Mouse (Mus musculus): ENCODE measurements around the gene Gper1. TPM values are rescaled to one million over a fixed set of nuclear protein-coding genes. Genes with fewer than 3 reads are reported as not detected.

Gene Gper1
- polyA plus RNA-seq, 1 experiment from 2014 or later: 7.5 TPM

DNA sequence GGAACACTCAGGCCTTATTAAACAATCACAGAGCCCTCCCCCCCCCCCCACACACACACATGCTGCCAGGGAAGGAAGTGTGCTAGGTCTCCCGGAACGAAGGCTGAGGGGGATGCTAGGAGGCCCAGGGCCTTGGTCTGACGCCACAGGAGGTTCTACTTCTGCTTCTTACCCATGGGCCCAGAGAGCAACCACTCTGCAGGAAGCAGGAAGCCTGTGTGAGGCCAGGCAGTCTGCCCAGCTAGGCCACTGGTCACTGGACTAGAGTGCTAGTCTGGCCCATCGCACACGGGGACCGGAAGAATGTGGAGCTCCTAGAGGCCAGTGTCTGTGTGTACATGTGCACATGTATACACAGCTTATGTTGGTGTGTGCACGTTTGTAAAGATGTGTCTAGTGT, 14.4 kb upstream of the Gper1 start:
- no peaks in the 10 kb centered on the region; the same call in 1 of the 2 replicates for H3K4me1 ChIP-seq (replicated peaks; ENCODE audit: control insufficient read depth, insufficient read depth, low read length)
- WGBS: 87% methylated on average over 7 of the region's 7 CpGs

GRCm38 (mm10) chr5:139409412-139409811, 13.5 kb upstream of the Gper1 start:
- H3K9ac ChIP-seq: no peak overlapping the region
- no peaks in the 10 kb centered on the region for H3K36me3 ChIP-seq (replicated peaks; ENCODE audit: control insufficient read depth, insufficient read depth)
- no peak overlapping the region for H3K4me2 ChIP-seq (replicated peaks)
- H3K27me3 ChIP-seq (ENCODE audit: control insufficient read depth, insufficient read depth, low read length): no peaks in the 10 kb centered on the region
- WGBS: 93% methylated on average over 12 of the region's 12 CpGs
- no peak overlapping the region for H3K4me3 ChIP-seq (replicated peaks; ENCODE audit: low read length)
- H3K4me1 ChIP-seq (replicated peaks; ENCODE audit: control insufficient read depth, insufficient read depth, low read length): no peaks in the 10 kb centered on the region; the same call in 1 of the 2 replicates
- DNase-seq (ENCODE audit: low spot score): no peak
- no peaks in the 10 kb centered on the region for H3K9me3 ChIP-seq (ENCODE audit: control insufficient read depth, low read length)
- no peak for ATAC-seq (ENCODE audit: low FRiP score)
- H3K27ac ChIP-seq: no peak overlapping the region

More for the DNA sequence above, 14.4 kb upstream of the Gper1 start:
- DNase-seq (ENCODE audit: low spot score): no peak
- Histone ChIP-seq H3K4me3 (replicated peaks; ENCODE audit: low read length) (no peak overlapping the region), H3K4me2 (replicated peaks) (no peak overlapping the region), H3K9me3 (ENCODE audit: control insufficient read depth, low read length) (no peaks in the 10 kb centered on the region), H3K36me3 (replicated peaks; ENCODE audit: control insufficient read depth, insufficient read depth) (no peaks in the 10 kb centered on the region), H3K27ac (no peak overlapping the region), H3K9ac (no peak overlapping the region), H3K27me3 (ENCODE audit: control insufficient read depth, insufficient read depth, low read length) (no peaks in the 10 kb centered on the region)
- no peak for ATAC-seq (ENCODE audit: low FRiP score)

DNA sequence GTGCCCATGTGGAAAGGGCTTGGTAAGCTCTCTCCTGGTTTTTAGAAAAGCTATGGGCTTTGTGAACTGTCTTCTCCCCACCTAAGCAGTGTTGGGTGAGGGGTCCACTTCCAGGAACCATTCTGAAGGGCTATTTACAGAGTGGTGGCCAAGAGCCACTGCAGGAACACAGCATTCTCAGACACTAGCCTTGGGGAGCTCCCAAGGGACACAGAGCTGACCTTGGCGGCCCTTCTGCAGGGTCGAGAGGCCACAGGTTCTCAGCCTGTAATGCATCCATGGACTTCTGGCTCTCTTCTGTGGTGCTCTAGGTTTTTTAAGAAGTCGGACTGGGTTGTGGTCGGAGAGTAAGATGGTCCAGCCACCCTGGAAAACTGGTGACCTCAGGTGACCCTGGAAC, 12.9 kb upstream of the Gper1 start:
- ATAC-seq (ENCODE audit: low FRiP score): no peak
- 92% methylated on average over 4 of the region's 4 CpGs for whole genome bisulfite sequencing
- Histone ChIP-seq H3K4me3 (replicated peaks; ENCODE audit: low read length) (no peak overlapping the region), H3K36me3 (replicated peaks; ENCODE audit: control insufficient read depth, insufficient read depth) (no peaks in the 10 kb centered on the region), H3K27me3 (ENCODE audit: control insufficient read depth, insufficient read depth, low read length) (no peaks in the 10 kb centered on the region), H3K4me1 (replicated peaks; ENCODE audit: control insufficient read depth, insufficient read depth, low read length) (no peaks in the 10 kb centered on the region; the same call in 1 of the 2 replicates), H3K9me3 (ENCODE audit: control insufficient read depth, low read length) (no peaks in the 10 kb centered on the region), H3K9ac (no peak overlapping the region), H3K4me2 (replicated peaks) (no peak overlapping the region), H3K27ac (no peak overlapping the region)
- no peak for DNase-seq (ENCODE audit: low spot score)

DNA sequence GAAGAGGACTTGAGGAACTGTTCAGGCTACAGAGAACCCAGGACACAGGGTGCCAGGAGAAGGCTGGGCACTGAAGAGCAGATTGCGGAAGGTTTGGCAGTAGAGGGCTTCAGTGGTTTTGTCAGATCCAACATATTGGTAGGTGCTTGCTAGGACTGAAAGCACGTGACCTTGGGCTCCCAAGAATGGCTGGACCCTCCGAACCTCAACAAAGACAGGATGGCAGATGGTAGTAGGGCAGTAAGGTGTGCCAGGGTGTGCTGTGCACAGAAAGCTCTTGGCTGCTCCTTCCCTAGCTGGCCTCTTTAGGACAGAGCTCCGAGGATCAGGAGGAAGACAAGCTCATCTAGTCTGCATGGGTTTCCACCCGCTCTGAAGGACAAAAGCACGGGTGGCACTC, 11.8 kb upstream of the Gper1 start:
- H3K27me3 ChIP-seq (ENCODE audit: control insufficient read depth, insufficient read depth, low read length): no peaks in the 10 kb centered on the region
- no peak overlapping the region for H3K4me2 ChIP-seq (replicated peaks)
- WGBS: 95% methylated on average over 6 of the region's 6 CpGs
- no peak overlapping the region for H3K9ac ChIP-seq
- ATAC-seq (ENCODE audit: low FRiP score) (no peak), DNase-seq (ENCODE audit: low spot score) (no peak)
- H3K27ac ChIP-seq: no peak overlapping the region
- no peaks in the 10 kb centered on the region for H3K9me3 ChIP-seq (ENCODE audit: control insufficient read depth, low read length)
- H3K4me1 ChIP-seq (replicated peaks; ENCODE audit: control insufficient read depth, insufficient read depth, low read length): no peaks in the 10 kb centered on the region
- no peaks in the 10 kb centered on the region for H3K36me3 ChIP-seq (replicated peaks; ENCODE audit: control insufficient read depth, insufficient read depth)
- H3K4me3 ChIP-seq (replicated peaks; ENCODE audit: low read length): no peak overlapping the region

DNA sequence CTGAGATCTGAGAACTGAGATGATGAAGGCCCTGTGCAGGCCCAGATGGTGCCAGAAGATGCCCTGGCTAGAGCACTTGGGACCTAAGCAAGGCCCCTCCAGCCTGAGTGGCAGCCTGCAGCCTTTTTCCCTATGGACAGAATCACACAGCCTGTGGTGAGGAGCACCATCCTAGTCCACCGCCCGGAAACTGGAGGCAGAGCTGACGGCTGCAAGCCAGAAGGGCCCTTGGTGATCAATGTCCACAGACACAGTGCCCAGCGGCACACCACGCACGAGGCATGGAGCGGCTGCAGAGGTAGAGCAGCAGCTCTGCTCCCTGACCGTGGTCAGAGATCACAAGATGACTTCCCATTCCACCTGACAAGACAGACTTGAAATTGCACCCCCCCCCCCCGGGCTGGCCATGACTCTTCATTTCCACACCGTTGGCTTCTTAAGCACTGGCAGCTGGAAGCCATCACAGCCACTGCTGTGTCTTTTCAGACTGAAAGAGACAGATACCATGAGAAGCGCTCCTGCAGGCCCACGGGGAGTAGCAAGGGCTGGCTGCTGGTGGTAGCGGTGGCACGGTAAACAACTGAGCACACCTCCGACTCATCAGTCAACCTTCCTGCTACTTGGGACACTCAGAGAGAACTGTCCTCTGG, 11.2 kb upstream of the Gper1 start:
- ATAC-seq (ENCODE audit: low FRiP score) (no peak), DNase-seq (ENCODE audit: low spot score) (no peak)
- no peak overlapping the region for H3K4me2 ChIP-seq (replicated peaks)
- no peak overlapping the region for H3K27ac ChIP-seq
- H3K4me3 ChIP-seq (replicated peaks; ENCODE audit: low read length): no peak overlapping the region
- WGBS: 65% methylated on average over 15 of the region's 15 CpGs
- H3K27me3 ChIP-seq (ENCODE audit: control insufficient read depth, insufficient read depth, low read length): no peaks in the 10 kb centered on the region
- H3K4me1 ChIP-seq (replicated peaks; ENCODE audit: control insufficient read depth, insufficient read depth, low read length): no peaks in the 10 kb centered on the region
- no peaks in the 10 kb centered on the region for H3K9me3 ChIP-seq (ENCODE audit: control insufficient read depth, low read length)
- no peaks in the 10 kb centered on the region for H3K36me3 ChIP-seq (replicated peaks; ENCODE audit: control insufficient read depth, insufficient read depth)
- no peak overlapping the region for H3K9ac ChIP-seq

GRCm38 (mm10) chr5:139413545-139413944, 9.4 kb upstream of the Gper1 start:
- Histone ChIP-seq H3K9me3 (ENCODE audit: control insufficient read depth, low read length) (no peaks in the 10 kb centered on the region), H3K27me3 (ENCODE audit: control insufficient read depth, insufficient read depth, low read length) (no peaks in the 10 kb centered on the region), H3K9ac (no peak overlapping the region), H3K27ac (no peak overlapping the region), H3K4me2 (replicated peaks) (no peak overlapping the region), H3K4me3 (replicated peaks; ENCODE audit: low read length) (no peak overlapping the region), H3K4me1 (replicated peaks; ENCODE audit: control insufficient read depth, insufficient read depth, low read length) (peaks cover 6% of the 10 kb centered on the region; the same call in 1 of the 2 replicates), H3K36me3 (replicated peaks; ENCODE audit: control insufficient read depth, insufficient read depth) (no peaks in the 10 kb centered on the region)
- DNase-seq (ENCODE audit: low spot score) (no peak), ATAC-seq (ENCODE audit: low FRiP score) (no peak)
- WGBS: 87% methylated on average over 4 of the region's 4 CpGs

- no peak for ATAC-seq (ENCODE audit: low FRiP score)
- H3K36me3 ChIP-seq (replicated peaks; ENCODE audit: control insufficient read depth, insufficient read depth): no peaks in the 10 kb centered on the region
- no peak overlapping the region for H3K4me2 ChIP-seq (replicated peaks)
- WGBS: 93% methylated on average over 5 of the region's 5 CpGs
- H3K9ac ChIP-seq: no peak overlapping the region
- H3K4me1 ChIP-seq (replicated peaks; ENCODE audit: control insufficient read depth, insufficient read depth, low read length): peaks cover 17% of the 10 kb centered on the region
- no peak overlapping the region for H3K4me3 ChIP-seq (replicated peaks; ENCODE audit: low read length)
- DNase-seq (ENCODE audit: low spot score): no peak
- no peaks in the 10 kb centered on the region for H3K27me3 ChIP-seq (ENCODE audit: control insufficient read depth, insufficient read depth, low read length)
- H3K9me3 ChIP-seq (ENCODE audit: control insufficient read depth, low read length): no peaks in the 10 kb centered on the region
- H3K27ac ChIP-seq: no peak overlapping the region
Observed at GRCm38 (mm10) chr5:139415001-139415400, 8.0 kb upstream of the Gper1 start.

DNA sequence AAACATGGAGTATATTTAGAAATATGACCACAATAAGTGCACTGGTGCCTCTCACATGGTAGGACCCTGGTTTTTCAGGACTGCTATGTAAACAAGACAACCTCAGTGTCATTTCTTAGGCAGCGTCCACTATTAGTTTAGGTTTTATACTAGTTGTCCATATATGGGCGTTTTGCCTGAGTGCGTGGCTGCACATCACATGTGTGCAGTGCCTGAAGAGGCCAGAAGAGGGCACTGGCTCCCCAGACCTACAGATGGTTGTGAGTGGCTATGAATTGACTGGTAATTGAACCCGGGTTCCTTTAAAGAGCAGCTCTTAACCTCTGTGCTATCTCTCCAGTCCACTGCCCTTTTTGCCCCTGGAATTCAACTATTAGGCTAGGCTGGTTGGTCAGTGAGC, 6.0 kb upstream of the Gper1 start:
- Histone ChIP-seq H3K9ac (no peak overlapping the region), H3K4me2 (replicated peaks) (no peak overlapping the region), H3K27ac (no peak overlapping the region), H3K4me3 (replicated peaks; ENCODE audit: low read length) (no peak overlapping the region), H3K4me1 (replicated peaks; ENCODE audit: control insufficient read depth, insufficient read depth, low read length) (peaks cover 17% of the 10 kb centered on the region), H3K9me3 (ENCODE audit: control insufficient read depth, low read length) (no peaks in the 10 kb centered on the region), H3K27me3 (ENCODE audit: control insufficient read depth, insufficient read depth, low read length) (no peaks in the 10 kb centered on the region), H3K36me3 (replicated peaks; ENCODE audit: control insufficient read depth, insufficient read depth) (no peaks in the 10 kb centered on the region)
- ATAC-seq (ENCODE audit: low FRiP score) (no peak), DNase-seq (ENCODE audit: low spot score) (no peak)
- WGBS: 93% methylated on average over 4 of the region's 4 CpGs

DNA sequence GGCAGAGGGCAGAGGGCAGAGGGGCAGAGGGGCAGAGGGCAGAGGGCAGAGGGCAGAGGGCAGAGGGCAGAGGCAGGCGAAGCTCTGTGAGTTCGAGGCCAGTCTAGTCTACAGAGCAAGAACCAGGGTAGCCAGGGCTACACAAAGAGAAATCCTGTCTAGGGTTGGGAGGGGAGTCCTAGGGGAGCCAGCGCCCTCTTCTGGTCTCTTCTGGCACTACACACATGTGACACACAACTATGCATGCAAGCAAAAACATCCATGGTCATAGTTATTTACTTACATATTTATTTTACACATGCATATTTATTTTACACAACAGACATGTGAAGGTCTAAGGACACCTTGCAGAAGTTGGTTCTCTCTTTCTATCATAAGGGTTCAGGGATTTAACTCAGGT, 5.5 kb upstream of the Gper1 start:
- no peak overlapping the region for H3K4me2 ChIP-seq (replicated peaks)
- no peaks in the 10 kb centered on the region for H3K36me3 ChIP-seq (replicated peaks; ENCODE audit: control insufficient read depth, insufficient read depth)
- ATAC-seq (ENCODE audit: low FRiP score) (no peak), DNase-seq (ENCODE audit: low spot score) (no peak)
- H3K4me3 ChIP-seq (replicated peaks; ENCODE audit: low read length): no peak overlapping the region
- 90% methylated on average over 3 of the region's 3 CpGs for WGBS
- 0 out of 2 replicates have a peak overlapping the region, but pooled peaks have one; percentile 58 for H3K27ac ChIP-seq
- H3K9me3 ChIP-seq (ENCODE audit: control insufficient read depth, low read length): no peaks in the 10 kb centered on the region
- no peaks in the 10 kb centered on the region for H3K27me3 ChIP-seq (ENCODE audit: control insufficient read depth, insufficient read depth, low read length)
- H3K9ac ChIP-seq: no peak overlapping the region
- H3K4me1 ChIP-seq (replicated peaks; ENCODE audit: control insufficient read depth, insufficient read depth, low read length): peaks cover 21% of the 10 kb centered on the region

DNA sequence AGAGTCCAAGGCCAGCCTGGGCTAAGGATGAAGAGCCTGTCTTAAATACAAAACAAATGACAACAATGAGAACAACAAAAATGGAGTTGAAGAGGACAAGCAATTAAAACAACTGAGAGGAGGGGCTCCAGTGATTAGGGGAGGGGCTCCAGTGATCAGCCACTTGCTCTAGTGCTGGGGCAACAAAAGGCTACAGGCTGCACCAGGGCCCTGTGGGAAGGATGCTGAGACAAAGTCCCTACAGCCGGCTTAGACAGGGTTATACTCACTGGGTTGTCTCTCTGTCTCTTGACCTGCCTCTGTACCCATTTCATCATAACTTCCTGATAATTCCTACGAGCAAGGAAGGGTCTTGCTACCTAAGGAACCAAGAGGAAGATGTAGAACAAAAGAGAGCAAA, 4.8 kb upstream of the Gper1 start:
- Histone ChIP-seq H3K9me3 (ENCODE audit: control insufficient read depth, low read length) (no peaks in the 10 kb centered on the region), H3K36me3 (replicated peaks; ENCODE audit: control insufficient read depth, insufficient read depth) (no peaks in the 10 kb centered on the region), H3K27ac (peak overlapping the region; percentile 58; the same call in 1 of the 2 replicates), H3K9ac (no peak overlapping the region), H3K4me2 (replicated peaks) (no peak overlapping the region), H3K4me3 (replicated peaks; ENCODE audit: low read length) (no peak overlapping the region), H3K27me3 (ENCODE audit: control insufficient read depth, insufficient read depth, low read length) (no peaks in the 10 kb centered on the region), H3K4me1 (replicated peaks; ENCODE audit: control insufficient read depth, insufficient read depth, low read length) (peaks cover 27% of the 10 kb centered on the region)
- 45% methylated on average over 2 of the region's 2 CpGs for WGBS
- ATAC-seq (ENCODE audit: low FRiP score) (no peak), DNase-seq (ENCODE audit: low spot score) (no peak)

Data from hindbrain, embryonic 14.5 days (tissue).